Mouse (Mus musculus) CH12.LX (cell line): ENCODE measurements around the gene Gm853.

Experiments
- BHLHE40 ChIP-seq: IDR thresholded peaks from 2 replicates; pipeline ENCODE4 v1.6.1; 2011; ENCODE audit warnings: mild to moderate bottlenecking, low read depth, low read length, improper control_type of control experiment
- CTCF ChIP-seq, 2 experiments: IDR thresholded peaks in 1 of 2; conservative IDR thresholded peaks in 1 of 2; 2 replicates each; pipeline ENCODE4 v1.5.1; 2011 to 2012; ENCODE audit warnings: low read depth in 2 of 2, low read length in 2 of 2, improper control_type of control experiment in 1 of 2, inconsistent platforms in 1 of 2, mild to moderate bottlenecking in 1 of 2, moderate library complexity in 1 of 2
- HCFC1 ChIP-seq: IDR thresholded peaks from 2 replicates; pipeline ENCODE4 v1.6.1; 2012; ENCODE audit warnings: low read depth, mild to moderate bottlenecking, inconsistent platforms, low read length, improper control_type of control experiment
- MAFK ChIP-seq: IDR thresholded peaks from 2 replicates; pipeline ENCODE4 v1.6.1; 2011; ENCODE audit warnings: low read length, improper control_type of control experiment; ENCODE audit not compliant: insufficient replicate concordance
- MAX ChIP-seq: IDR thresholded peaks from 2 replicates; pipeline ENCODE4 v1.6.1; 2011; ENCODE audit warnings: low read length, improper control_type of control experiment
- MAZ ChIP-seq: IDR thresholded peaks from 2 replicates; pipeline ENCODE4 v1.6.1; 2012; ENCODE audit warnings: low read depth, mild to moderate bottlenecking, inconsistent platforms, low read length, improper control_type of control experiment, moderate library complexity
- NRF1 ChIP-seq: IDR thresholded peaks from 2 replicates; pipeline ENCODE4 v1.6.1; 2014; ENCODE audit warnings: low read depth, mild to moderate bottlenecking, inconsistent platforms, low read length, improper control_type of control experiment, moderate library complexity
- POLR2A ChIP-seq: IDR thresholded peaks from 2 replicates; pipeline ENCODE4 v1.6.1; 2011; ENCODE audit warnings: low read depth, mild to moderate bottlenecking, improper control_type of control experiment, low read length
- POLR2AphosphoS2 ChIP-seq: IDR thresholded peaks from 2 replicates; pipeline ENCODE4 v1.6.1; 2011; ENCODE audit warnings: low read depth, low read length, improper control_type of control experiment
- ZMIZ1 ChIP-seq: IDR thresholded peaks from 2 replicates; pipeline ENCODE4 v1.6.1; 2012; ENCODE audit warnings: low read depth, mild to moderate bottlenecking, inconsistent platforms, low read length, improper control_type of control experiment

GRCm38 (mm10) chr4:130260406-130260805 lies 38.2 kb upstream of the Gm853 start:
- TF ChIP-seq POLR2A (no peak), MAX (no peak), CTCF (conservative IDR thresholded peaks at IDR 0.05 in 1 of 2, IDR thresholded peaks at IDR 0.05 in 1 of 2; ENCODE audit: low read depth in 2 of 2, low read length in 2 of 2) (peak in 1 of 2 experiments; percentile 53; a peak in 3 of 4 replicates), HCFC1 (no peak), POLR2AphosphoS2 (no peak), MAZ (no peak), NRF1 (no peak), ZMIZ1 (no peak), BHLHE40 (no peak), MAFK (no peak)
